Mouse (Mus musculus): Measurements from ENCODE around the gene Zkscan4. TPM values are rescaled to one million over a fixed set of nuclear protein-coding genes. Genes with fewer than 3 reads are reported as not detected.

Zkscan4 gene
- 1 to 10 TPM in 1 of 2 experiments, under 1 TPM in 1; 0.21 to 1.3 TPM for total RNA-seq (2023)

GRCm38 (mm10) chr13:21478759-21479670, at the start of gene Zkscan4, which contains the start of gene Gm10065:
Gene Zkscan4, plus strand, starts transcription at chr13:21478907.
Gene Gm10065, minus strand, starts transcription at chr13:21479441.

GRCm38 (mm10) chr13:21440503-21441206, 38.1 kb upstream of the Zkscan4 start, which contains the start of gene Pgbd1:
Gene Pgbd1, minus strand, starts transcription at chr13:21441058.

GRCm38 (mm10) chr13:21453449-21453848, 25.3 kb upstream of the Zkscan4 start, which contains the start of gene Zscan26:
Gene Zscan26, minus strand, starts transcription at chr13:21453730.

GRCm38 (mm10) chr13:21468061-21469019, 10.4 kb upstream of the Zkscan4 start, which contains the start of gene Nkapl:
Gene Nkapl, minus strand, starts transcription at chr13:21468509.

GRCm38 (mm10) chr13:21495080-21495479, 16.4 kb downstream of the Zkscan4 start, which contains the start of gene AK157302:
Gene AK157302, plus strand, starts transcription at chr13:21495223.

GRCm38 (mm10) chr13:21501182-21501581, 22.5 kb downstream of the Zkscan4 start, which contains the start of gene Gm11273:
Gene Gm11273, minus strand, starts transcription at chr13:21501418.

GRCm38 (mm10) chr13:21530781-21531201, 52.1 kb downstream of the Zkscan4 start, which contains the start of gene Zkscan8:
Gene Zkscan8, minus strand, starts transcription at chr13:21531120.

Other genes starting within 250 kb of the Zkscan4 start
- not detected for gene Gpx5, start 186.2 kb upstream of the Zkscan4 start, total RNA-seq (2023)
- not detected for gene Gpx6, start 166.8 kb upstream of the Zkscan4 start, total RNA-seq (2023)
- not detected for gene Olfr1367, start 132.0 kb upstream of the Zkscan4 start, total RNA-seq (2023)
- gene Zscan12, start 116.1 kb upstream of the Zkscan4 start, total RNA-seq (2023), result 1 to 10 TPM; 3.6 to 4.8 TPM
- 10 to 100 TPM; 38.4 to 40.3 TPM for gene Zkscan3, start 76.2 kb upstream of the Zkscan4 start, total RNA-seq (2023)
- gene Pgbd1, start 37.8 kb upstream of the Zkscan4 start, total RNA-seq (2023), result not detected
- gene Zscan26, start 25.2 kb upstream of the Zkscan4 start, total RNA-seq (2023), result 10 to 100 TPM; 39.7 to 41.9 TPM
- gene Nkapl, start 10.4 kb upstream of the Zkscan4 start, total RNA-seq (2023), result under 1 TPM; 0.45 to 0.61 TPM
- gene Gm10065, start 534 bp downstream of the Zkscan4 start, total RNA-seq (2023), result not detected
- gene AK157302, start 16.3 kb downstream of the Zkscan4 start, total RNA-seq (2023), result 1 to 10 TPM; 3.2 to 4.5 TPM
- gene Gm11273, start 22.5 kb downstream of the Zkscan4 start, total RNA-seq (2023), result 10 to 100 TPM; 13.1 to 17.2 TPM
- 1 to 10 TPM; 4.9 to 5.6 TPM for gene Zkscan8, start 52.2 kb downstream of the Zkscan4 start, total RNA-seq (2023)
- gene Olfr1366, start 63.9 kb downstream of the Zkscan4 start, total RNA-seq (2023), result not detected
- not detected for gene Olfr1535, start 81.0 kb downstream of the Zkscan4 start, total RNA-seq (2023)
- gene Olfr1364, start 102.9 kb downstream of the Zkscan4 start, total RNA-seq (2023), result not detected
- gene Olfr1362, start 135.1 kb downstream of the Zkscan4 start, total RNA-seq (2023), result not detected
- gene Olfr11, start 163.6 kb downstream of the Zkscan4 start, total RNA-seq (2023), result not detected
- gene Olfr1361, start 184.5 kb downstream of the Zkscan4 start, total RNA-seq (2023), result not detected
- gene Olfr1360, start 198.5 kb downstream of the Zkscan4 start, total RNA-seq (2023), result not detected
- not detected for gene Olfr1359, start 219.2 kb downstream of the Zkscan4 start, total RNA-seq (2023)
- 100 to 1,000 TPM in 1 of 2 experiments, 10 to 100 TPM in 1; 76.3 to 127 TPM for gene Hist1h2bl, start 237.2 kb downstream of the Zkscan4 start, total RNA-seq (2023)
- gene Hist1h2ai, start 237.5 kb downstream of the Zkscan4 start, total RNA-seq (2023), result 10 to 100 TPM; 49.1 to 81.3 TPM
- gene Hist1h3h, start 238.8 kb downstream of the Zkscan4 start, total RNA-seq (2023), result 100 to 1,000 TPM; 116 to 129 TPM
- 10 to 100 TPM in 1 of 2 experiments, 1 to 10 TPM in 1; 9.8 to 11.6 TPM for gene Hist1h2bm, start 243.1 kb downstream of the Zkscan4 start, total RNA-seq (2023)

Measured in monocyte, adult 59 days (primary cell).